ENCODE assay signal across 8 mouse cellular contexts in genomic region chr11:84042808-84043762, GRCm38 (mm10). TPM values are rescaled to one million over a fixed set of nuclear protein-coding genes. Genes with fewer than 3 reads are reported as not detected.
DNase-seq lines count a peak whose midpoint lies in the region; ATAC-seq and TF ChIP-seq lines count a peak whose summit lies in the region.

No protein-coding gene starts in this region.

- H3K4me2 ChIP-seq in limb, embryonic 11.5 days (ENCODE audit: low read depth, severe bottlenecking): no peak overlapping the region
- 0 out of 2 replicates have a peak overlapping the region, but pooled peaks have one; percentile 9 for H3K4me2 ChIP-seq in hindbrain, embryonic 11.5 days (replicated peaks; ENCODE audit: low read depth, low read length)
- H3K4me2 ChIP-seq in limb, embryonic 15.5 days: no peak overlapping the region
- no peak overlapping the region for H3K4me2 ChIP-seq in stomach, postnatal 0 days (replicated peaks; ENCODE audit: low read depth)

- ATAC-seq in limb, embryonic 11.5 days (ENCODE audit: insufficient number of reproducible peaks, low FRiP score, low TSS enrichment, low read depth): 0 out of 2 replicates have a peak, but pooled peaks have one; percentile 51
- ATAC-seq in hindbrain, embryonic 11.5 days (ENCODE audit: low FRiP score): peak; percentile 93
- no peak for ATAC-seq in limb, embryonic 15.5 days (ENCODE audit: insufficient number of reproducible peaks, low FRiP score, low TSS enrichment, low read depth)
- peak; percentile 62 for ATAC-seq in stomach, postnatal 0 days (ENCODE audit: low FRiP score, low TSS enrichment)

- H3K9me3 ChIP-seq in limb, embryonic 11.5 days (ENCODE audit: control insufficient read depth, low read length): no peaks in the 10 kb centered on the region
- no peaks in the 10 kb centered on the region for H3K9me3 ChIP-seq in limb, embryonic 10.5 days (replicated peaks)
- no peaks in the 10 kb centered on the region for H3K9me3 ChIP-seq in hindbrain, embryonic 11.5 days (ENCODE audit: control insufficient read depth, low read length)
- no peaks in the 10 kb centered on the region for H3K9me3 ChIP-seq in limb, embryonic 15.5 days
- H3K9me3 ChIP-seq in stomach, postnatal 0 days (ENCODE audit: control insufficient read depth, low read length): no peaks in the 10 kb centered on the region

- H3K36me3 ChIP-seq in limb, embryonic 11.5 days (ENCODE audit: control insufficient read depth, insufficient read depth, low read length): no peaks in the 10 kb centered on the region; the same call in none of the 2 replicates
- peaks cover 5% of the 10 kb centered on the region; the same call in 1 of the 2 replicates for H3K36me3 ChIP-seq in limb, embryonic 10.5 days
- H3K36me3 ChIP-seq in hindbrain, embryonic 11.5 days (ENCODE audit: control insufficient read depth, insufficient read depth, low read length): no peaks in the 10 kb centered on the region
- peaks cover 9% of the 10 kb centered on the region; the same call in 1 of the 2 replicates for H3K36me3 ChIP-seq in limb, embryonic 15.5 days
- no peaks in the 10 kb centered on the region for H3K36me3 ChIP-seq in stomach, postnatal 0 days (ENCODE audit: control insufficient read depth, insufficient read depth, low read length)
- peaks cover 30% of the 10 kb centered on the region for H3K36me3 ChIP-seq in thymus, adult 2 months (ENCODE audit: control insufficient read depth, insufficient read depth, low read length)

- TF ChIP-seq EP300 in stomach, postnatal 0 days (optimal IDR thresholded peaks at IDR 0.05): no peak

- no peak for TF ChIP-seq POLR2A in cortical plate, adult 2 months (IDR thresholded peaks at IDR 0.05; ENCODE audit: extremely low read depth, insufficient read depth, low read length)
- no peak for TF ChIP-seq POLR2A in thymus, adult 2 months (IDR thresholded peaks at IDR 0.05; ENCODE audit: control insufficient read depth, extremely low read depth, insufficient read depth, low read length, poor library complexity)

- H3K27ac ChIP-seq in limb, embryonic 11.5 days (replicated peaks; ENCODE audit: low read depth, low read length): no peak overlapping the region
- H3K27ac ChIP-seq in limb, embryonic 10.5 days: no peak overlapping the region
- H3K27ac ChIP-seq in cortical plate, adult 2 months (ENCODE audit: insufficient read depth, low read length): peak overlapping the region; percentile 4
- peak overlapping the region; percentile 83 for H3K27ac ChIP-seq in hindbrain, embryonic 11.5 days (ENCODE audit: low read depth, low read length)
- peak overlapping the region; percentile 0; the same call in 1 of the 2 replicates for H3K27ac ChIP-seq in limb, embryonic 15.5 days
- peak overlapping the region; percentile 40; the same call in 1 of the 2 replicates for H3K27ac ChIP-seq in stomach, postnatal 0 days (replicated peaks)
- H3K27ac ChIP-seq in thymus, adult 2 months (ENCODE audit: control insufficient read depth, insufficient read depth, low read length): no peak overlapping the region

- H3K4me3 ChIP-seq in limb, embryonic 11.5 days (ENCODE audit: low read depth, low read length): no peak overlapping the region
- H3K4me3 ChIP-seq in limb, embryonic 10.5 days: no peak overlapping the region
- no peak overlapping the region for H3K4me3 ChIP-seq in cortical plate, adult 2 months (ENCODE audit: insufficient read depth, low read length)
- no peak overlapping the region for H3K4me3 ChIP-seq in hindbrain, embryonic 11.5 days (ENCODE audit: low read depth, low read length)
- H3K4me3 ChIP-seq in limb, embryonic 15.5 days: no peak overlapping the region
- H3K4me3 ChIP-seq in stomach, postnatal 0 days (ENCODE audit: low read depth, low read length): no peak overlapping the region
- H3K4me3 ChIP-seq in thymus, adult 2 months (ENCODE audit: control insufficient read depth, insufficient read depth, low read length): no peak overlapping the region

- H3K4me1 ChIP-seq in limb, embryonic 11.5 days (ENCODE audit: control insufficient read depth, insufficient read depth, low read length): peaks cover 4% of the 10 kb centered on the region
- H3K4me1 ChIP-seq in limb, embryonic 10.5 days: peaks cover 42% of the 10 kb centered on the region
- H3K4me1 ChIP-seq in cortical plate, adult 2 months (ENCODE audit: control insufficient read depth, insufficient read depth, low read length): peaks cover 8% of the 10 kb centered on the region
- H3K4me1 ChIP-seq in hindbrain, embryonic 11.5 days (replicated peaks; ENCODE audit: control insufficient read depth, insufficient read depth, low read length): peaks cover 7% of the 10 kb centered on the region
- H3K4me1 ChIP-seq in limb, embryonic 15.5 days: peaks cover 18% of the 10 kb centered on the region
- no peaks in the 10 kb centered on the region for H3K4me1 ChIP-seq in stomach, postnatal 0 days (replicated peaks; ENCODE audit: control insufficient read depth, insufficient read depth)
- H3K4me1 ChIP-seq in thymus, adult 2 months (replicated peaks; ENCODE audit: control insufficient read depth, insufficient read depth, low read length): no peaks in the 10 kb centered on the region

- no peak overlapping the region for H3K9ac ChIP-seq in limb, embryonic 11.5 days (ENCODE audit: low read length)
- H3K9ac ChIP-seq in hindbrain, embryonic 11.5 days (ENCODE audit: low read depth, low read length): no peak overlapping the region
- H3K9ac ChIP-seq in limb, embryonic 15.5 days: no peak overlapping the region
- H3K9ac ChIP-seq in stomach, postnatal 0 days (ENCODE audit: low read length): no peak overlapping the region

- WGBS in limb, embryonic 11.5 days: 64% methylated on average over 14 of the region's 14 CpGs
- WGBS in limb, embryonic 10.5 days: 78% methylated on average over 14 of the region's 14 CpGs
- WGBS in hindbrain, embryonic 11.5 days: 29% methylated on average over 14 of the region's 14 CpGs
- 50% methylated on average over 14 of the region's 14 CpGs for WGBS in limb, embryonic 15.5 days
- WGBS in stomach, postnatal 0 days: 54% methylated on average over 14 of the region's 14 CpGs
- 94% methylated on average over 14 of the region's 14 CpGs for WGBS in thymus, adult 2 months

- peak; percentile 61 for DNase-seq in limb, embryonic 11.5 days (ENCODE audit: low spot score)
- no peak for DNase-seq in limb, embryonic 10.5 days (ENCODE audit: low spot score)
- peak; percentile 91 for DNase-seq in hindbrain, embryonic 11.5 days (ENCODE audit: low spot score)
- no peak for DNase-seq in stomach, postnatal 0 days (ENCODE audit: low spot score)
- no peak for DNase-seq in spleen, adult 18-20 months
- no peak for DNase-seq in thymus, adult 2 months

- H3K27me3 ChIP-seq in limb, embryonic 11.5 days (ENCODE audit: control insufficient read depth, insufficient read depth, low read length): no peaks in the 10 kb centered on the region
- H3K27me3 ChIP-seq in limb, embryonic 10.5 days (ENCODE audit: low read depth, poor library complexity, severe bottlenecking): no peaks in the 10 kb centered on the region
- H3K27me3 ChIP-seq in hindbrain, embryonic 11.5 days (ENCODE audit: control insufficient read depth, insufficient read depth, low read length): no peaks in the 10 kb centered on the region
- no peaks in the 10 kb centered on the region for H3K27me3 ChIP-seq in limb, embryonic 15.5 days
- H3K27me3 ChIP-seq in stomach, postnatal 0 days (ENCODE audit: control insufficient read depth, insufficient read depth, low read length): no peaks in the 10 kb centered on the region
- H3K27me3 ChIP-seq in thymus, adult 2 months (ENCODE audit: control insufficient read depth, insufficient read depth, low read length): no peaks in the 10 kb centered on the region

- TF ChIP-seq CTCF in cortical plate, adult 2 months (IDR thresholded peaks at IDR 0.05; ENCODE audit: extremely low read depth, insufficient read depth, low read length): no peak
- no peak for TF ChIP-seq CTCF in stomach, postnatal 0 days (IDR thresholded peaks at IDR 0.05; ENCODE audit: low read depth)
- TF ChIP-seq CTCF in thymus, adult 2 months (IDR thresholded peaks at IDR 0.05; ENCODE audit: borderline replicate concordance, control insufficient read depth, extremely low read depth, insufficient read depth, low read length, poor library complexity): no peak

RNA-seq across cellular contexts. Expression of gene Dusp14, which starts 26.0 kb away (rescaled TPM):
- polyA plus RNA-seq in limb, embryonic 11.5 days (2014; fragmentation: Nextera tagmentation; extraction: Ambion mirVana): 7.9 TPM in 2 replicates
- polyA plus RNA-seq in limb, embryonic 10.5 days (2016; fragmentation: Nextera tagmentation; extraction: Ambion mirVana): 5.6 and 7.3 TPM in 2 replicates
- polyA plus RNA-seq in cortical plate, adult 2 months (2012; rRNA removed): 112 and 119 TPM in 2 replicates
- polyA plus RNA-seq in hindbrain, embryonic 11.5 days (2014; fragmentation: Nextera tagmentation; extraction: Ambion mirVana): 13.7 and 14.8 TPM in 2 replicates
- polyA plus RNA-seq in limb, embryonic 15.5 days (2015; fragmentation: Nextera tagmentation; extraction: Ambion mirVana): 22.9 and 28.1 TPM in 2 replicates
- polyA plus RNA-seq in stomach, postnatal 0 days (2015; fragmentation: Nextera tagmentation; extraction: Ambion mirVana): 118 and 130 TPM in 2 replicates
- 8.3 and 12.4 TPM in 2 replicates for polyA plus RNA-seq in thymus, adult 2 months (2012; rRNA removed)

Comparison
In these comparisons a context has a peak if more than half of its experiments do, and no peak if none do; other contexts are left out.
1. DNase-seq: peak in limb, embryonic 11.5 days (single experiment) and hindbrain, embryonic 11.5 days (single experiment); none in limb, embryonic 10.5 days (single experiment), stomach, postnatal 0 days (single experiment), spleen, adult 18-20 months (0 of 2) and thymus, adult 2 months (single experiment).
2. H3K27ac ChIP-seq: peak in cortical plate, adult 2 months (single experiment), hindbrain, embryonic 11.5 days (single experiment), limb, embryonic 15.5 days (single experiment) and stomach, postnatal 0 days (single experiment); none in limb, embryonic 11.5 days (single experiment), limb, embryonic 10.5 days (single experiment) and thymus, adult 2 months (single experiment).